Mouse (Mus musculus) embryonic facial prominence, embryonic 15.5 days (tissue): ENCODE data around the gene Syde2. TPM values are rescaled to one million over a fixed set of nuclear protein-coding genes. Genes with fewer than 3 reads are reported as not detected.

Experiments used
- ATAC-seq: fragments of 200-750 bp; cut with Nextera tagmentation; 2 replicates; pipeline ENCODE4 v1.8.0; 2017; ENCODE audit warnings: low read depth, moderate TSS enrichment; ENCODE audit not compliant: insufficient number of reproducible peaks, low FRiP score, low TSS enrichment
- H3K27ac ChIP-seq: fragments of 300-500 bp; sonication (generic); replicated peaks from 2 replicates; pipeline ENCODE4 v1.5.1; 2015; ENCODE audit warnings: mild to moderate bottlenecking, inconsistent platforms
- H3K27me3 ChIP-seq: fragments of 300-500 bp; sonication (generic); 2 replicates; pipeline ENCODE4 v1.6.1; 2015; ENCODE audit warnings: inconsistent platforms
- H3K36me3 ChIP-seq: fragments of 300-500 bp; sonication (generic); 2 replicates; pipeline ENCODE4 v1.6.1; 2015; ENCODE audit warnings: mild to moderate bottlenecking, inconsistent platforms
- H3K4me1 ChIP-seq: fragments of 300-500 bp; sonication (generic); 2 replicates; pipeline ENCODE4 v1.6.1; 2015; ENCODE audit warnings: inconsistent platforms
- H3K4me2 ChIP-seq: fragments of 300-500 bp; sonication (generic); replicated peaks from 2 replicates; pipeline ENCODE4 v1.6.1; 2015; ENCODE audit warnings: mild to moderate bottlenecking, inconsistent platforms
- H3K4me3 ChIP-seq: fragments of 300-500 bp; sonication (generic); replicated peaks from 2 replicates; pipeline ENCODE4 v1.5.1; 2015; ENCODE audit warnings: mild to moderate bottlenecking, inconsistent platforms
- H3K9ac ChIP-seq: fragments of 300-500 bp; sonication (generic); 2 replicates; pipeline ENCODE4 v1.6.1; 2015; ENCODE audit warnings: inconsistent platforms
- H3K9me3 ChIP-seq: fragments of 300-500 bp; sonication (generic); replicated peaks from 2 replicates; pipeline ENCODE4 v1.6.1; 2016; ENCODE audit warnings: inconsistent platforms
- WGBS: fragments of 180-500 bp; shearing (Covaris S2); methylation state at CpG from one replicate; pipeline ENCODE4 v1.1.7; 2015; 5-methylcytosine and 5-hydroxymethylcytosine counted together
- polyA plus RNA-seq: library from polyadenylated mRNA; unstranded; fragments of >200 nt; fragmentation: Nextera tagmentation; extraction: Ambion mirVana; gene quantifications from 2 replicates; pipeline ENCODE4 v1.2.1, GENCODE M21; 2015

Syde2 gene
- polyA plus RNA-seq: 1.6 and 1.7 TPM in 2 replicates

- Histone ChIP-seq H3K4me3 (peak within 1 kb of the TSS; percentile 78), H3K4me1 (peaks cover 26% of the 10 kb centered on the region), H3K4me2 (peak within 1 kb of the TSS; percentile 94), H3K27me3 (no peaks in the 10 kb centered on the region; the same call in 1 of the 2 replicates), H3K27ac (peak within 1 kb of the TSS; percentile 91), H3K9me3 (no peaks in the 10 kb centered on the region), H3K36me3 (no peaks in the 10 kb centered on the region), H3K9ac (peak within 1 kb of the TSS; percentile 62)
- under 1% methylated on average over 54 of the region's 65 CpGs for WGBS
- ATAC-seq: peak; percentile 89
Measured at GRCm38 (mm10) chr3:145987268-145987969, at the start of gene Syde2. Gene Syde2, plus strand, starts transcription at chr3:145987870.

DNA sequence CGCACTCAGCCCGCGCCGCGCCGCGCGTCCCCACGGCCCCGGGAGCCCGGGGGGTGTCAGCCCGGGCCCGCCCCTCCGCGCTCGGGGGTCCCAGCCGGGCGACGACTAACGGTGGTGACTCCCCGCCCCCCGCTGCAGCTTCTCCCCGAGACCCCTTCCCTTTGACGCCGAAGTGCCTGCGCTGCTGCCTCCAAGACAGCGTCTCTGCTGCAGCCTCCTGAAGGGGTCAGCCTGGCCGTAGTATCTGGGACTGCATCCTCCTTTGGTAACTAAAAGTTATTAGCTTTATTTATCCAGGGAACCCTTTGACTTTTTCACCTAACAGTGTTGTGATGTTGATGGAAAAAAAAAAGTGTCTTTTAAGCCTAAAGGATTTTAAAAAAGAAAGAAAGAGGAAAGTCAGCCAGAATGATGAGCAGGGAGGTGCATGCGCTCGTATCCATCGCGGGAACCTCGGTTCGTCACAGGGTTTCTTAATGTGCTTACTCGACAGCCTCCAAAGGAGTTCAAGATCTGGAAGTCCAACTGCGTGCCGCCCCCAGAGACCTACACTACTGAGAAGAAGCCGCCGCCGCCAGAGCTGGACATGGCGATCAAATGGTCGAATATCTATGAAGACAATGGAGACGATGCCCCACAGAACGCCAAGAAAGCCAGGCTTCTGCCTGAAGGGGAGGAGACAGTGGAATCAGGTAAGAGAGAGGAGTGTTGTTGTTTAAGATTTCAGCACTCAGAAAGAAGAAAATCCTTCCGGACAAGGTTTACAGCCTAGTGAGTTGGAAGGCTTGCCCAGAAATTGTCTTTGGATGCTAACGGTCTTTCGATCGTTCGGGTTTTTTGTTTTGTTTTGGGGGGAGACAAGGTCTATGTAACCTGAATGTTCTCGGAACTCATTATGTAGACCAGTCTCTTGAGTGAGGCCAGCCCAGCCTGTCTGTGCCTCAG is 49.0 kb upstream of the Syde2 start:
- peaks cover 22% of the 10 kb centered on the region for H3K36me3 ChIP-seq
- WGBS: 17% methylated on average over 50 of the region's 50 CpGs
- peak overlapping the region; percentile 72 for H3K4me3 ChIP-seq
- peaks cover 28% of the 10 kb centered on the region for H3K4me1 ChIP-seq
- H3K27me3 ChIP-seq: no peaks in the 10 kb centered on the region
- no peak for ATAC-seq
- H3K4me2 ChIP-seq: peak overlapping the region; percentile 74
- H3K9ac ChIP-seq: peak overlapping the region; percentile 73
- H3K27ac ChIP-seq: 0 out of 2 replicates have a peak overlapping the region, but pooled peaks have one; percentile 68
- no peaks in the 10 kb centered on the region for H3K9me3 ChIP-seq

DNA sequence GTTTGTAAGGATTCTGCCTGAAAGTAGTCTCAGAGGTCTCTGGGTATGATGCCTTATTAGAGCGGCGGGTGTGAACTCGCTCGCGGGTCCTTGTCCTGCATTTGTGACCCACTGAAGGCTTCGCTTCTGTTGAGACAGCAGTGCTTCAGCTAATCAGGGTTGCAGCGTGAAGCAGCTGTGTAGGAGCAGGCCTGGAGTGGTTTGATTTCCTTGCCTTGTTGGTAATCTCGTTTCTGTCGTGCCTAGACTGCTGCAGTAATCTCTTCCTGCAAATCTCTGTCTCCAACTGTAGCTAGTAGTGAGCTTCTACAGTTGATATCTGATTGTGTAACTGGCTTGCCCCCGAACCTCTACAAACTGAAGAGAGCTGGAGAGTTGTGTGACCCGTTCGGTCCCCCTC is 48.3 kb upstream of the Syde2 start:
- peaks cover 28% of the 10 kb centered on the region for H3K4me1 ChIP-seq
- no peaks in the 10 kb centered on the region for H3K9me3 ChIP-seq
- H3K36me3 ChIP-seq: peaks cover 27% of the 10 kb centered on the region
- peak overlapping the region; percentile 72 for H3K4me3 ChIP-seq
- ATAC-seq: no peak
- no peak overlapping the region for H3K9ac ChIP-seq
- WGBS: 79% methylated on average over 12 of the region's 12 CpGs
- H3K4me2 ChIP-seq: peak overlapping the region; percentile 74
- no peaks in the 10 kb centered on the region for H3K27me3 ChIP-seq
- no peak overlapping the region for H3K27ac ChIP-seq

DNA sequence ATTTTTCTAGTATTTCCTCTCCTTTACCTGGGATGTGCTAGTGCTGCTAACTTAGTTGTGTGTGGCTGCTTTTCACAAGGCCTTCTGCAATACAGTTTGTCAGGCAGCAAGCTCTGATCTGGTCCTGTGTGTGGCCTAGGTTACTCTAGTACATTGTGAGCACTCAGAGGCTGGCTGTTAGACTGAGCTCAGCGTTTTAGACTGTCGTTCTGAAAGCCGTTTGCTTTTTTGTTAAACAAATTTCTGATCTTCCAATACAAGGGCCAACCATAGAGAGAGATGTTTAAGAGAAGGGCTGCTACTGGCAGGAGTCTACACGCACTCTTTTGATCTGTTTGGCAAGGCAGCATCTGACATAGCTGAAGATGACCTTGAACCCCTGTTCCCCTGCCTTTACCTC is 47.7 kb upstream of the Syde2 start:
- Histone ChIP-seq H3K27me3 (no peaks in the 10 kb centered on the region), H3K4me1 (peaks cover 28% of the 10 kb centered on the region), H3K36me3 (peaks cover 32% of the 10 kb centered on the region), H3K9ac (no peak overlapping the region), H3K4me3 (no peak overlapping the region), H3K9me3 (no peaks in the 10 kb centered on the region), H3K27ac (no peak overlapping the region), H3K4me2 (no peak overlapping the region)
- no peak for ATAC-seq
- WGBS: 86% methylated on average over 4 of the region's 4 CpGs

DNA sequence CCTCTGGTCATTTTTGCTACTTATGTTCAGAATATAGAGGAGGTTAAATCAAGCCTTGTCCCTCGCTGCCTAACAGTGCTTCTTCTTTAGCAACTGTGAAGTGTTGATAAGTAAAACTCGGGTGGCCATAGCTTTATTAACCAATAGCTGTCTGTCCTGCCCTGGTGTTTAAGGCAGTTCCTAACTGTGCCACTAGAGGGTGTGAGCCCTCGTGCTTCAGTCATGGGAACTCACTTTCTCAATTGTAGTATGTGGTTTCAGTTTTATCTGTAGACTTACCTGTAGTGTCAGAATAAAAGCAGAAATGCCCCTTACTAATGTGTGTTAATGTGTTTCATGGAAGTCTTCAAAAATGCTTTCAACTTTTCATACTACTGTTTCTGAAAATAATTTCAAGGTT is 45.7 kb upstream of the Syde2 start:
- Histone ChIP-seq H3K36me3 (peaks cover 36% of the 10 kb centered on the region), H3K27me3 (no peaks in the 10 kb centered on the region), H3K27ac (no peak overlapping the region), H3K9ac (no peak overlapping the region), H3K4me1 (peaks cover 28% of the 10 kb centered on the region), H3K4me2 (no peak overlapping the region), H3K4me3 (no peak overlapping the region), H3K9me3 (no peaks in the 10 kb centered on the region)
- WGBS: 14% methylated on average over 3 of the region's 3 CpGs
- ATAC-seq: no peak

DNA sequence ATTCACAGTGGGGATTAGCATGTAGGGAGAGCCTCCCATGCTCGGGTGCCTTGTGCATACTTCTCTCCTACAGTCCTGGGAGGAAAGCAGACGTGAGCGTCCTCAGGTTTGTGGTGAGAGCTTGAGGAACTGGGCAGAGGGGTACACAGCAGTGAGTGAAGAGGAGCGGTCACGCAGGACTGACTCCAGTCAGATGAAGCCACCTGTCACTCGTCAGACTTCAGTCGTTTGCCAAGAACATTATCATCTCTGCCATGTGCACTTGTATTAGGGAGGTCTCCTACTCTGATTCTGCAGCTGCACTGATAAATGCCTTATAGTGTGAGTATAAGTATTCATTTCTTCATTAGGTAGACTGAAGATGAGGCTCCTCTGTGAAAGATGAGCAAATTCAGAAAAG is 43.3 kb upstream of the Syde2 start:
- Histone ChIP-seq H3K9me3 (no peaks in the 10 kb centered on the region), H3K4me2 (no peak overlapping the region), H3K9ac (no peak overlapping the region), H3K27me3 (no peaks in the 10 kb centered on the region), H3K36me3 (peaks cover 36% of the 10 kb centered on the region), H3K4me1 (peaks cover 15% of the 10 kb centered on the region), H3K27ac (no peak overlapping the region), H3K4me3 (no peak overlapping the region)
- 79% methylated on average over 7 of the region's 7 CpGs for WGBS
- ATAC-seq: no peak

- Histone ChIP-seq H3K9me3 (no peaks in the 10 kb centered on the region), H3K27ac (no peak overlapping the region), H3K36me3 (peaks cover 32% of the 10 kb centered on the region), H3K9ac (no peak overlapping the region), H3K4me3 (no peak overlapping the region), H3K27me3 (no peaks in the 10 kb centered on the region), H3K4me2 (no peak overlapping the region), H3K4me1 (peaks cover 16% of the 10 kb centered on the region; the same call in 1 of the 2 replicates)
- no peak for ATAC-seq
- WGBS: 89% methylated on average over 3 of the region's 3 CpGs
Measured at GRCm38 (mm10) chr3:145945904-145946303, 41.8 kb upstream of the Syde2 start.

- 17% methylated on average over 2 of the region's 2 CpGs for WGBS
- H3K27ac ChIP-seq: no peak overlapping the region
Measured at GRCm38 (mm10) chr3:145946654-145947053, 41.0 kb upstream of the Syde2 start.

DNA sequence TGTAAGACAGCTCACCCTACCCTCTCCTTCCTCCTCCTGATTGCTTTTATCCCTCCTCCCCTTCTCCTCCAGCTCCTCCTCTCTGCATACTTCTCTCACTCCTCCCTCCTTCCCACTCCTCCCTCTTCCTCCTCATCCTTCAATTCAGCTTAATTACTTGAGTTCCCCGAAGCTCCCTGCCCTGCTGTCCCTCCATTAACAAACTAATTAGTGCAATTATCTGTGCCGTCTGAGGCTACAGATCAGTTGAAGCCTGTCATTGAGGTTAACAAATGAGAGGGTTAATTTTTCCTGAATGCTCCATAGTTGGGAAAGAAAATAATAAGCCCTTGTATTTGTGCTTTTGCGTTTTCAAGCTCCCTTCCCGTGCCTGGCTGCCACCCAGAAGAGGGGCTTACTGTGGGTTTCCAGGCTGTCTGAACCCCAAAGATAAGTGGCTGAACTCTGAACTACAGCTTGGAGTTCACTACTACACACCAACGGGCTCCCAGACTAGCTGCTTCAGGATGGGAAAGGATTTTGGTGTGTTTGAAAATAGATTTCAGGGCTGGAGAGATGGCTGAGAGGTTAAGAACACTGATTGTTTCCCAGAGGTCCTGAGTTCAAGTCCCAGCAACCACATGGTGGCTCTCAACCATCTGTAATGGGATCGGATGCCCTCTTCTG is 40.0 kb upstream of the Syde2 start:
- Histone ChIP-seq H3K9me3 (no peaks in the 10 kb centered on the region), H3K4me3 (no peak overlapping the region), H3K4me2 (no peak overlapping the region), H3K36me3 (peaks cover 24% of the 10 kb centered on the region), H3K27me3 (no peaks in the 10 kb centered on the region), H3K27ac (no peak overlapping the region; the same call in 1 of the 2 replicates), H3K4me1 (peaks cover 10% of the 10 kb centered on the region; the same call in 1 of the 2 replicates), H3K9ac (no peak overlapping the region)
- no peak for ATAC-seq
- 32% methylated on average over 6 of the region's 6 CpGs for whole genome bisulfite sequencing

More at GRCm38 (mm10) chr3:145946654-145947053, 41.0 kb upstream of the Syde2 start:
- Histone ChIP-seq H3K4me2 (no peak overlapping the region), H3K9ac (no peak overlapping the region), H3K4me3 (no peak overlapping the region), H3K4me1 (peaks cover 12% of the 10 kb centered on the region; the same call in 1 of the 2 replicates), H3K9me3 (no peaks in the 10 kb centered on the region), H3K27me3 (no peaks in the 10 kb centered on the region), H3K36me3 (peaks cover 25% of the 10 kb centered on the region)
- no peak for ATAC-seq

GRCm38 (mm10) chr3:145950034-145950814 is 37.4 kb upstream of the Syde2 start:
- peak; percentile 59 for ATAC-seq
- Histone ChIP-seq H3K4me1 (peaks cover 9% of the 10 kb centered on the region; the same call in 1 of the 2 replicates), H3K27me3 (no peaks in the 10 kb centered on the region), H3K4me2 (peak overlapping the region; percentile 36), H3K4me3 (peak overlapping the region; percentile 13), H3K9ac (no peak overlapping the region), H3K9me3 (no peaks in the 10 kb centered on the region), H3K27ac (no peak overlapping the region), H3K36me3 (peaks cover 1% of the 10 kb centered on the region; the same call in 1 of the 2 replicates)
- WGBS: 7% methylated on average over 15 of the region's 15 CpGs
